Mouse (Mus musculus) layer of hippocampus, adult 2 months (tissue): ENCODE measurements around the gene Lypd5. TPM values are rescaled to one million over a fixed set of nuclear protein-coding genes. Genes with fewer than 3 reads are reported as not detected.

Experiments used
- DNase-seq, 2 experiments: peaks; one replicate each; pipeline ENCODE4 v3.0.0; 2022; ENCODE audit warnings: low spot score in 2 of 2
- H3K27ac ChIP-seq: fragments of 200-600 bp; 2 replicates; pipeline ENCODE4 v1.8.1; 2022
- H3K4me3 ChIP-seq: fragments of 200-600 bp; 2 replicates; pipeline ENCODE4 v1.8.1; 2022; ENCODE audit warnings: mild to moderate bottlenecking
- CTCF ChIP-seq: fragments of 200-600 bp; conservative IDR thresholded peaks from 2 replicates; pipeline ENCODE4 v1.8.1; 2022; ENCODE audit warnings: antibody characterized with exemption, mild to moderate bottlenecking, moderate library complexity
- long read RNA-seq, 2 experiments: library from polyadenylated mRNA; stranded (forward); transcript quantifications; one replicate each; pipeline ENCODE4 v2.0.0; 2021; ENCODE audit warnings: borderline mapping rate in 2 of 2
- total RNA-seq, 2 experiments: library from RNA; stranded (reverse); gene quantifications; 2 replicates each; pipeline ENCODE4 v1.2.3; 2021

Gene Lypd5
- total RNA-seq: not detected
- long read RNA-seq, experiment 1: 0 reads
- long read RNA-seq, experiment 2: 0 reads

GRCm38 (mm10) chr7:24348896-24349295 is at the start of gene Lypd5:
Gene Lypd5 (plus strand): TSS chr7:24349196.
- H3K27ac ChIP-seq: no peak within 1 kb of the TSS
- no peak for TF ChIP-seq CTCF
- no peak for DNase-seq
- no peak within 1 kb of the TSS for H3K4me3 ChIP-seq

GRCm38 (mm10) chr7:24299823-24300481 is 49.0 kb upstream of the Lypd5 start:
- DNase-seq: no peak
- Histone ChIP-seq H3K27ac (peak overlapping the region; percentile 95), H3K4me3 (peak overlapping the region; percentile 86)
- no peak for TF ChIP-seq CTCF

GRCm38 (mm10) chr7:24300771-24301282 is 48.2 kb upstream of the Lypd5 start, which contains the start of gene Zfp61:
Gene Zfp61 (minus strand): TSS chr7:24301232.
- no peak for DNase-seq
- peak within 1 kb of the TSS; percentile 86 for H3K4me3 ChIP-seq
- TF ChIP-seq CTCF: no peak
- H3K27ac ChIP-seq: peak within 1 kb of the TSS; percentile 95; the same call in 1 of the 2 replicates

GRCm38 (mm10) chr7:24315726-24316566 is 33.0 kb upstream of the Lypd5 start:
- peak overlapping the region; percentile 76 for H3K4me3 ChIP-seq
- no peak for TF ChIP-seq CTCF
- H3K27ac ChIP-seq: peak overlapping the region; percentile 93
- peak in 1 of 2 experiments; percentile 16 for DNase-seq

- peak within 1 kb of the TSS; percentile 93 for H3K27ac ChIP-seq
- H3K4me3 ChIP-seq: peak within 1 kb of the TSS; percentile 76
- DNase-seq: peak; percentile 96 to 98
- TF ChIP-seq CTCF: no peak
Measured at GRCm38 (mm10) chr7:24316567-24317092, 32.4 kb upstream of the Lypd5 start, which contains the start of gene Zfp94. Gene Zfp94 (minus strand): TSS chr7:24316666.

- Histone ChIP-seq H3K27ac (no peak overlapping the region), H3K4me3 (no peak overlapping the region)
- TF ChIP-seq CTCF: no peak
- DNase-seq: no peak
Measured at GRCm38 (mm10) chr7:24318942-24319341, 30.1 kb upstream of the Lypd5 start.

GRCm38 (mm10) chr7:24322593-24322992 is 26.4 kb upstream of the Lypd5 start:
- Histone ChIP-seq H3K4me3 (no peak overlapping the region), H3K27ac (no peak overlapping the region)
- DNase-seq: no peak
- no peak for TF ChIP-seq CTCF

- H3K4me3 ChIP-seq: no peak overlapping the region; the same call in 1 of the 2 replicates
- H3K27ac ChIP-seq: no peak overlapping the region
- TF ChIP-seq CTCF: no peak
- DNase-seq: no peak
Measured at GRCm38 (mm10) chr7:24325197-24325596, 23.8 kb upstream of the Lypd5 start.

GRCm38 (mm10) chr7:24325675-24326128 is 23.3 kb upstream of the Lypd5 start:
- no peak for TF ChIP-seq CTCF
- peak overlapping the region; percentile 38 for H3K4me3 ChIP-seq
- DNase-seq: peak; percentile 33 to 38
- peak overlapping the region; percentile 36; the same call in 1 of the 2 replicates for H3K27ac ChIP-seq

GRCm38 (mm10) chr7:24326273-24327135 is 22.5 kb upstream of the Lypd5 start:
- H3K27ac ChIP-seq: 0 out of 2 replicates have a peak overlapping the region, but pooled peaks have one; percentile 32
- no peak for TF ChIP-seq CTCF
- no peak for DNase-seq

GRCm38 (mm10) chr7:24327281-24327975 is 21.6 kb upstream of the Lypd5 start:
- TF ChIP-seq CTCF: no peak
- no peak overlapping the region for H3K27ac ChIP-seq
- H3K4me3 ChIP-seq: no peak overlapping the region
- DNase-seq: no peak

More at GRCm38 (mm10) chr7:24326273-24327135, 22.5 kb upstream of the Lypd5 start:
- H3K4me3 ChIP-seq: no peak overlapping the region; the same call in 1 of the 2 replicates
